Mouse (Mus musculus): ENCODE results near the gene Ksr1.

GRCm38 (mm10) chr11:79089027-79089426 is 57.2 kb downstream of the Ksr1 start:
- no peak for TF ChIP-seq CTCF (IDR thresholded peaks at IDR 0.05; ENCODE audit: control insufficient read depth, insufficient read depth, low read length)
- no peak for TF ChIP-seq POLR2A (IDR thresholded peaks at IDR 0.05; ENCODE audit: borderline replicate concordance, control insufficient read depth, low read depth, low read length)

Measured in bone marrow, adult 2 months (tissue).